Mouse (Mus musculus) gastrocnemius, postnatal 36 days (tissue): ENCODE data around the gene Maml2. TPM values are rescaled to one million over a fixed set of nuclear protein-coding genes. Genes with fewer than 3 reads are reported as not detected.

Experiments
- DNase-seq, 2 experiments: peaks; one replicate each; pipeline ENCODE4 v3.0.0; 2022
- intact Hi-C: fragments of 180-260 bp; cut with DNase I; formaldehyde crosslinking; loops from one replicate; pipeline ENCODE4 v1.15.1; 2025
- total RNA-seq, 2 experiments: library from RNA; stranded (reverse); gene quantifications; 2 replicates each; pipeline ENCODE4 v1.2.3; 2021

The Maml2 gene
- total RNA-seq, 2 experiments from 2014 or later, result 2.0 to 2.3 TPM

DNA sequence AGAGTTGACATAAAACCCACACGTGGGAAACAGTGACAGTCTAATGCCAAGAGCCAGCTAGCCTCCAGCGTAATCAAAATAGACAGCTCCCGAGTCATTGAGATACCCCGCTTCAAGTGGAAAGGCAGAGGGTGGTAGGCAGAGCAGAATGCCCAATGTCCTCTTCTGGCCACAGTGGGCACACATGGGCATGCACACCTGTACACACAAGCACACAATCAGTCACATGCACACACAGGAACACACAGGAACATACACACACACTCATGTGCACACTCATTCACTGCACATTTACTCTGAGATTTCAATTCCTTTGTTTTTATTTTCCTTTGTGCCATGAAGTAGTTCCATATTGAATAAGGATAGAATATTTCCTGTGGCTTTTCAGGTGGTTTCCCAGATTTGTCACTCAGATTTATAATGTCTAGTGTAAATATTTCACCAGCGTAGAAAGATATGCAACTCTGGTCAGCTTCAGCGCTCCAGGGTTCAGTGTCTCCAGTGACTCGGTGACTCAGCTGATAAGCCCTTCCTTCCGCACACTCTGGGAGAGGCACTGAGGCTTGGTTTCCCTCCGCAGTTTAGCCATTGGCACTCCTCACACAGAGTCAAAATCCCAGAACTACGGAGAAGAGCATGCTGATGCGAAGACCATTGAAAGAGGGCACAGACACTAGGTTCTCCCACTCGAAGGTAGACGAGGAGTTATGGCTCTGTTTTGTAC, 144.4 kb downstream of the Maml2 start:
- no peak for DNase-seq

GRCm38 (mm10) chr9:13443484-13444211, 145.9 kb downstream of the Maml2 start:
- intact Hi-C loops, result no loop called here
- DNase-seq, result no peak

More for the DNA sequence above, 144.4 kb downstream of the Maml2 start:
- intact Hi-C loops, result no loop called here

DNA sequence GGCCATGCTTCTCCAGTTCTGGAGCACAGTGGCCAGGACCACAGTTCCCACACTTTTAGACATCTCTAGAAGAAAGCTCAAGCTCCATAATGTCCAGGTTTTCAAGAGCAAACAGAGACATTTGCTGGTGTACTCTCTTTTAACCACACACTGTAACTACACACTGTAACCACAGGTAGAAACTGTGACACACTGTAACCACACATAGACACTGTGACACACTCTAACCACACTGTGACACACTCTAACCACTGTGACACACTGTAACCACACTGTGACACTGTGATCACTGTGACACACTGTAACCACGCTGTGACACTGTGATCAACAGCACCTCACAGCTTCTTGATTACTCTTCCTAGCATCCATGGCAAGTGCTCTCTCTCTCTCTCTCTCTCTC, 148.5 kb downstream of the Maml2 start:
- intact Hi-C loops, result no loop called here
- DNase-seq, result no peak

DNA sequence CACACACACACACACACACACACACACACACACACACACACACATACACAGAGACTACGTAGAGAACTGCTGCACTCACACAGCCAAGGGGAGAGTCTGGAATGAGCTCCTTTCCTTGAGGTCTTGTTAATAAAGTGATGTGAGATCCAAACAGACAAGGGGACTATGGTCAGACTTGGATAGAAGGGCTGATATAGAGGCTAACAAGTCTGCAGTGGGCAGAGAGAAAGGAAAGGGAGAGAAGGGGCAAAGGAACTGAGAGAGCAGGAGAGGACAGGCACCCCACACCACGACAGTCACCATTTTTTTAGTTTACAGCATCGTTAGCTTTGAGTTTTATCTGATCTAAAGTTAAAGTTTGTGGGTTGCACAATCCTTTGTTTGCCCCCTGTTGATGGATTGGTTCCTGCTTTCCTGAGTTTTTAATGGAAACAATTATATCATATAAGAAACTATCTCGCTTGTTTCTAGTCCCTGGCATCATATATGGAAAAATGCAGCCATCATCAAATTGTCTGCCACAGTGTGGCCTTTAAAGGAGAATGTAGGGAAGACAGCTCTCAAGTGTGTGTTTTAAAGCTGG, 149.0 kb downstream of the Maml2 start, which contains the start of gene Gm17571:
Gene Gm17571, minus strand, starts transcription at position 51 of the 583 bp plus-strand sequence.
- intact Hi-C loops, result no loop called here
- DNase-seq, result no peak

GRCm38 (mm10) chr9:13448716-13449115, 151.0 kb downstream of the Maml2 start:
- DNase-seq, result no peak
- intact Hi-C loops, result no loop called here

DNA sequence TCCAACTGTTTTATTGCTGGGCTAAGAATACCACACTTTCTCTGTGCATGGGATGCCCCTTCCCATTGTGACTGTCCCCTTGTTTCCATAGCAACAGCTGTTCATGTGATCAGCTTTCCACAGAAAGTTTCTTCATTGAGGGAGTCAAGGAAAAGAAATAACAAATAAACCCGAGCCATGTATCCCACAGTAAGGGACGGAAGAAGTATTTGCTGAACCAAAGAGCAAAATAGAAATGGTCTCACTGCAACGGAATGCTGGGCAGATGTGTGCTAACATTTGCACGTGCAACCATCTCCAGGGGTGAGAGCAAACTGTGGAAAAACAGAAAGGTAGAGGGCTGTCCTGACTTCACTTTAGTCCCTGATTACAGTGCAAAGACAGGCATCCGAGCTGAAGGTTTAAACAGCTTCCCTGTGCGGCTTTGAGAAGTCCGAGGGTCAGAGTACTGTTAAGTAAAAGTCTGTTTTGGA, 156.9 kb downstream of the Maml2 start:
- no peak for DNase-seq
- intact Hi-C loops, result no loop called here

- intact Hi-C loops, result no loop called here
- no peak for DNase-seq
Observed at GRCm38 (mm10) chr9:13455231-13455630, 157.5 kb downstream of the Maml2 start.

DNA sequence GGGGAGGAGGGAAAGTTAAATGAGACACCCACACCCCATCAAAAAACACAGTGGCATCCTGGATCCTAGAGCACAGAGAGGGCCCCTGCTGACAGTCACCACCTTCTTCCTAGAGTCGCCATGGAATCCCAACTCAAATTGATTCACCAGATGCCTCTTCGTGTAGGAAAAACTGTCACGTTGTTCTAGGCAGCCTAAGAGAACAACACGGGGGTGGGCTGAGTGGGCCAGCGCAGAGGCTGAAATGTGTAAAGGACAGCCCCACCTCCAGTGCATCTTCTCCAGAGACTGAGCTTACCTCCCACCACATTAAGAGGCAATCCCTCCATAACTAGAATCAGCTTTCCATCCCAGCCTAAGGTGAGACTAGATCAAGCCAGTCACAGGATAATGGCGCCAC, 160.0 kb downstream of the Maml2 start:
- intact Hi-C loops, result no loop called here
- no peak for DNase-seq

- no peak for DNase-seq
- intact Hi-C loops, result no loop called here
Observed at GRCm38 (mm10) chr9:13459371-13459770, 161.6 kb downstream of the Maml2 start.

DNA sequence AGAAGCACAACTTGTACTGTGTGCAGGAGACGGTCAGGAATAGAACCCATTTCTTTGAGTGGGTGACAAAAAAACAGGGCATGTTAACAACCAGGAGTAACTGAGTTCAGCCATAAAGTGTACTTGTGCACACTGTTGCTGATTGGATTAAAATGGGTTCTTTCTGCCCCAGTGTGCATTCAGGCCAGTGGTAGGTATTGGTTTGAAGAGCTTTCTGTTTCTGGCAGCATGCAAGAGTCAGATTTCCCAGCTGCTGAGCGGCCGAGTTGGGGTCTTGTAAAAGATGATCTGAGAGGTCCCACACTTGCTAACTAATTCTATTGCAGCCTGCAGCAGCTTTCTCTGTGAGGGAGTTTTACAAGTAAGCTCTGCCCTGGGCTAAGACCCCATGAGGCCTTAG, 162.3 kb downstream of the Maml2 start:
- DNase-seq, result no peak
- intact Hi-C loops, result no loop called here

DNA sequence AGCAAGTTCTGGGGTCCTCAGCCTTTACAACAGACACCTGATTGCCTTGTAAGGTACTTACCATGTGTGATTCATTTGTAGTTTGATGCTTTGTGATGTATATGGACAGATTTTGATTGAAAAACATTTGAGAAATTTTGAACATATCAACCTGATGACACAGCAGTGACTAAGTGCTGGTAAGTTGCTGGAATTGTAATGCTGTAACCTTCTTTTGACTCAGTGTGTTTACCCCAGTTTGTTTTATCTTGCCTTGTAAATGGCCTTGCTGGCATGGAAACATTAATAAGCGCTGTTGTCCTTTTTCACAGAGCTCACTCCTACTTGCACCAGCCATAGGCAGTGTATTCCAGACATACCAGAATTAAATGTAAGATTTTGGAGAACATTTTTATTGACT, 163.2 kb downstream of the Maml2 start:
- no peak for DNase-seq
- intact Hi-C loops, result no loop called here

DNA sequence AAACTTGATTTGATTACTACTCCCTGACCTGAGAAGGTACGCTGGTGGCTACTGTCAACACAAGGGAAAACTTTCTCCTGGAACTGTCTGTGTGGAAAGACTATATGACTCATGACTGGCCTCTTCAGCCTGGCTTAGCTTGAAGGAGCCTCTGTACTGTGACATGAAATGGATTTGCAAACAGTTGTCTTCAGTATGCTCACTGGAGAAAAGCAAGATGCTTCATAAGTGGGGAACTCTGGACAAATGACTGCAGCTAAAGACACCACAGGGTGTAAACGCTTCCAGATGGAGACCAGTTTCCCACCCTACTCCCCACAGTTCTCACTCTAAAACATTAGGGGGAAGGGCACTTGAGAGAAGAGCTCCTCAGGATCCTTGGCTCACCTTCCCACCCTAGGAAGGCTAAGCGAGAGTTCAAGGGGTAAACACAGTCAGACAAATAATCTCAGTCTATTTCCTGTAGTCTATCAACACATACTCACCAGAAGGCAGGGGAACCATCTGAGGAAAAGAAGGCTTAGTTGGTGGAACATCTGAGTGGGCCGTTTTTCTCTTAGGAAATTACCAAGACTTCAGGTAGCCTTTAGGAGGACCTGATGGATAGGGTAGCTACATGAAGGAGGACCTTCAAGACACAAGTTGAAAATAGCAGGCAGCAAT, 167.7 kb downstream of the Maml2 start:
- intact Hi-C loops, result no loop called here
- no peak for DNase-seq

- DNase-seq, result no peak
- intact Hi-C loops, result no loop called here
Observed at GRCm38 (mm10) chr9:13466351-13466750, 168.6 kb downstream of the Maml2 start.

- no peak for DNase-seq
- intact Hi-C loops, result no loop called here
Observed at GRCm38 (mm10) chr9:13466816-13467215, 169.1 kb downstream of the Maml2 start.

GRCm38 (mm10) chr9:13467745-13468144, 170.0 kb downstream of the Maml2 start:
- intact Hi-C loops, result no loop called here

GRCm38 (mm10) chr9:13468778-13469177, 171.0 kb downstream of the Maml2 start:
- intact Hi-C loops, result no loop called here
- no peak for DNase-seq

More at GRCm38 (mm10) chr9:13467745-13468144, 170.0 kb downstream of the Maml2 start:
- no peak for DNase-seq

DNA sequence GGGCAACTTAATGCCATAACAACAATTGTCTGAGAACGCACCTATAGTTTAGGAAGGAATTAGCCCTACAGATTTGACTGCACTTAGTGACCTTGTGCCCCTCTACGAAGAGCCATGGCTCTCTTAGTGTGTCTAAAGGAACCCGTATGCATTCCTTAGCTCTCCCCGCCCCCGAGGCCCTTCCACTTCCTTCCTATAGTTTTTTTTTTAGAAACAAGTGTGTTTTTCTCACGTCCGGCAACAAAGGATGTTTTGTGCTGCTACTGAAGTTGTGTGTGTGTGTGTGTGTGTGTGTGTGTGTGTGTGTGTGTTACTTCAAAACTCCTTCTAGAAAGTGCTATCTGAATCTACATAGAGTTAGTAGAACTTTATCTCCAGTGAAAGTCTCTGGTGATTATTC, 172.3 kb downstream of the Maml2 start:
- no peak for DNase-seq
- intact Hi-C loops, result no loop called here

DNA sequence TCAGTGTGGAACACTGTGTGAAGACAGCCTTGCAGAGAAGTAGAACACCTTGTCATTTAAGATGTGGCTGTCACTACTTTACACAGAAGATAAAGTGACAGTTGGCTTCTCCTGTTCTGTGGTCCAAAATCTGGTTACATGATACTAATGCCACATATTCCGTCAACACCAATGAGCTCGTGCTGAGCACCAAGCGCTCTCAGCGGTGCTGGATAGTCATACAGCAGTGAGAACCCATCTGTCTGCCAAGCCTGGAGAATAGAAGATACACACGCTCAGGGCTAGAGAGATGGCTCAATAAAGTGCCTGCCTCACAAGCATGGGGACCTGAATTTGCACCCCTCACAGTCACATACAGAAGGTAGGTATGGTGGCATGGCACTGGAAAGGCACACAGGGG, 177.2 kb downstream of the Maml2 start:
- DNase-seq, result no peak
- intact Hi-C loops, result no loop called here

DNA sequence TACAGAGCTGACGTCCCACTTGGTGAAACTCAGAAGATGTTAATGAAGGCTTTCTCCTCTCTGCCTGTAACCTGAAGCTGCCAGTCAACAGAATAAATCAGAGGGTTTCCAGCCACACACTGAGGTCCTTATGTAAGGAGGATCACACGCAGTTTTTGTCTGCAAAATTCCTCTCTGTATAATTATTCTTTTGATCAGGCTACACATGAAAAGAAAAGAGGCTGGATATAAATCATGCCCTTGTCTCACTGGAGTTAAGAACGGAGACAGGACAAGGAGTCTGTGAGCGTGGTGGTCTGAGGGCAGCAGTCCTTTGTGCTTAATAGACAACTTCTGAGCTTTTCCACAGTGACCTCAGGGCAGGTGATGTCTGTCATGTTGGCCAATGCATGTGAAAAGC, 181.5 kb downstream of the Maml2 start:
- intact Hi-C loops, result no loop called here
- no peak for DNase-seq

- intact Hi-C loops, result no loop called here
- DNase-seq, result no peak
Observed at GRCm38 (mm10) chr9:13483199-13484068, 185.7 kb downstream of the Maml2 start.
